Mouse (Mus musculus) layer of hippocampus, adult 9-11 months (tissue): ENCODE results near the gene Zc3hav1.
"Not testable (repeated sequence)": the region's sequence is repeated elsewhere in the genome, so short reads cannot be mapped to it uniquely, and the experiment has no call there.

Experiments
- DNase-seq: peaks from one replicate; pipeline ENCODE4 v3.0.0; 2022

The Zc3hav1 gene

DNA sequence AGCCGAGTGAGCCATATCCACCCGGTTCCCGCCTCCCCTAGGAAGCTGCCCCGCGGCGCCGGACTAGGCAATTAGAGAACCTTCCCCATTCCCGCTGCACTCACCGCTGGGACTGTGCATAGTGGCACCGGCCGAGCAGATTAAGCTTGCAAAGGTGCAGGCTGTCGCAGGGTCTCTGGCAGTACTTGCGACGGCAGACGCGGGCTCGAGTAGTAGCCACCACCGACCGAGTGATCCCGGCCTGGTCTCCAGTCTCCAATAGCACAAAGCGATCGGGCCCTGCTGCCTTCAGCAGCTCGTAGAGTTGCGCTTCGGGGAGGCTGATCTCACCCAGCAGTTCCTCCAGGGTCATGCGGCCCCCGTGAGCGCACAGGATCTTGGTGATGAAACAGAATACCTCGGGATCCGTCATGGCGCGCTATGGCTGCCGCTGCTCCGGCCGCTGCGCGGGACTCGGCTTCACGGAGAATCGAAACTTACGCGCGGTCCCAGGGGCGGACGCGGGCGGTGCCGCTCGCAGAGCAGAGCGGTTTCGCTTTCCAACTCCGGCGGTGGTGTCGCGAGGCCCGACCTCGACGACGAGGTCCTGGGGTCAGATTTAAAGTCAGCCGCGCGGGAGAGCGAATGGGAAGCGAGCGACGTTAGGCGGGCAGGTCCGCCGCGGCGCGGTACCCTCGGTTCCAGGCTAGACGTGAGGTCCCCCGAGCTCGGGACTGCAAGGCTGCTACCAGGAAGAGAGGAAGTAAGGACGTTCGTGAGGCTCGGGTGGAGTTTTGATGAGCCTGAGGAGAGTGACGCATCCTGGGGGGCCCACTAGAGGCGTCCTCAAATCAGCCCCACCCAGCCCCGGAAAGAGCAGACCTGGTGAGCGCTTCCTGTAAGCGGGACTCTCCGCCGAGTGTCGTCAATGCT, at the start of gene Zc3hav1:
Gene Zc3hav1, minus strand, starts transcription at position 793 of the 912 bp plus-strand sequence.
- peak; percentile 53 for DNase-seq

DNA sequence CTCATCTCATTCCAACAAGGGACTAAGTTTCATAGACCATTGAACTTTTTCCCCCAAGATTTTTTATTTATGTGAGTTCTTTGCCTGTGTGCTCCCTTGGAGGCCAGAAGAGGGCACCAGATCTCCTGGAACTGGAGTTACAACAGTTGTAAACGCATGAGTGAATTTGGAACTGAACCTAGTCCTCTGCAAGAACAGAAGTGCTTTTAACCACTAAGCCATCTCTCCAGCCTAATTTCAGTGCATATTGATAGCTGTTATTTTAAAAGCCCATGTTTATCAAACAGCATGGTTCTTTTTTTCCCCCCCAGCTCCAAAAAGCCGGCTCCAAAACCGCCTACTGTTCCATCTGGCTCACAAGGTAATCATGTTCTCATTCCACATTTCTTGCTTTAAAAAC, 35.3 kb upstream of the Zc3hav1 start:
- peak; percentile 72 for DNase-seq

DNA sequence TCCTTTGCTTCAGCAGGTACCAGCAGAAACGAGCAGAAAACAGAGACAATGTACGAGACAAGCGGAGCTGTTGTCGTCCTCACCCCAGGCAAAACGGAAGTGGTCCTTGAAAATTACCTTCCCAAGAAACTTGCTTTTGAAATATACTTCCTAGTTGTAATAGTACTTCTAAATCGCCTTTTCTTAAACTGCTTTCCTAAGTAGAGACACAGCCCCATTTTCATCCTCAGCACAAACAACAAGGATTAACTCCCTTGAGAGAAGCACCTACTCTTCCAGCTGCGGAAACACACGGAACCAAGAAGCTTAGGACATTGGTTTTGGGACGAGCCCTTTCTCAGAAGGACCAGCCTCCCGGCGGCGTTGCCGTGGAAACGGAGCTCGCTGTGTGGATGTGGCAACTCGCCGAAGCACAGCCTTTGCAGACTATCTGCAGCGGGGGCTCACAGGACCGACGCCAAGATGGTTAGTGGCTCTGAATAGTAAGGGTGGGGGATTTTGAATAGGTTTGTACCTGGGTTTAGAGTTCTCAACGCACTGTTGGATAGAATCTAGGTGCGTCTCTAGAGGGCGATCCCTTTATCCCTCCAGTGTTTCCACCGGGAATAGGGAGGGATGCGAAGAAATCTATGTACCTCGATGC, 26.8 kb upstream of the Zc3hav1 start, which contains the start of gene Ttc26:
Gene Ttc26, plus strand, starts transcription at position 341 of the 643 bp plus-strand sequence.
- DNase-seq = peak; percentile 86

DNA sequence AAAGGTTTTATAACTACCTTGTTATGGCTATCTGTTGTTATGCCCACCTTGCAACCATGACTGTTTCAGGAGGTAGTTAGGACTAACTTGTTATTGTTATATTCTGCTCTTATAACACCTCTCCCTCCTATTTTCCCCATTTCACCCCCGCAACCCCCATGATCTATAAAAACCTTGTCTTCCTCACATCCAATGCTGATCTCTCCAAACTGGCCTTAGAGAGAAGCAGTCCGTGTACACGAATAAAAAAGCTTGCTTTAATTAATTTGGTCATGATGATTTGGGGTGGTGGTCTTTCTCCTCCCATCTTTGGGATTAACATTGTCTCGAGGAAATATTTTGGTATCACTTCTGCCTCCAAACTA, 26.3 kb upstream of the Zc3hav1 start:
- DNase-seq = no peak

DNA sequence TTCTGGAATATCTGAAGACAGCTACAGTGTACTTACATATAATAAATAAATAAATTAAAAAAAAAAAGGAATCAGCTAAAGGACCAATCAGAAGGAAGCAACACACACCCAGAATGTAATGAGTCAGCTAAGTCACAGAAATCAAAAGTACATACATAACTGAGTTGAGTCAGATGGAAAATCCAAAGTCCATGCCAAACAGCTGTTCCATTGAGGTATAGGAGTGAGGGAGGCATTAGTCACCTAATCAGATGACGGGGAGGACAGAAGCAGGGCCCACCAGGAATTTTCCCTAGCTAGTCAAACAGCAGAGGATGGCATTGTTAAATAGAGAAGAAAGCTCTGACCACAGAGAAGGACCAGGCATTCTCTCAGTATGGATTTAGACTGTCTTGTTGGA, 19.9 kb upstream of the Zc3hav1 start:
- no peak for DNase-seq

DNA sequence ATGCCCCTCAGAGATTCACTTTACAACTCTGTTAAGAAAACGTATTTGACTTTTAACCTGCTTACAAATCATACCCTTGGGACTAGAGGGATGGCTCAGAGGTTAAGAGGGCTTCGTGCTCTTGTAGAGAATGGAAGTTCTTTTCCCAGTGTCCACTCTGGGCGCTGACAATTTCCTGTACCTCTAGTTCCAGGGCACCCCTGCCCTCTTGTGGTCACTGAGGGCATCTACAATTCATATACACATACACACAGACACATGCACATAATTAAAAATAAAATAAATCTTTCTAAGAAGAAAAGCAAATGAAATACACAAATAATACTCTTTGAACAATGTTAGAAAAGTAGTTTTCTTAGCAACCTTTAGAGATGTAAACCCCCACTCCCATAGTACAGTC, 15.5 kb upstream of the Zc3hav1 start:
- DNase-seq = no peak

DNA sequence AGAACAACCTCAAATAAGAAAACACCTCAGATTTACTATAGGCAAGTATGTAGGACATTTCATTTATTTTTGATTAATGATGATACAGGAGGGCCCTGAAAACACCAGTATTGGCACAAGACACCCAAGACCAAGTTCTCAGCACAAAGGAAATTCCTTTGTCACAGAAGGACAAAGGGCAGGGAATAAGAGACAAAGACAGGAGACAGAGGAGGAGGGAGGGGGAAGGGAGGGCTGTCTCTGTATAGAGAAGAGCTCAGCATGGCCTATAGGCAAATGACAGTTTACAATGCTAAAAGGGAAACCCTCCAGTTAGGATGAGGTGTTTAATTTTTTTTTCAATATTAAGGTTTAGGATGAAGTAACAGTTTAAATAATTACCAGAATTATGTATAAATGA, 9.7 kb upstream of the Zc3hav1 start:
- no peak for DNase-seq

DNA sequence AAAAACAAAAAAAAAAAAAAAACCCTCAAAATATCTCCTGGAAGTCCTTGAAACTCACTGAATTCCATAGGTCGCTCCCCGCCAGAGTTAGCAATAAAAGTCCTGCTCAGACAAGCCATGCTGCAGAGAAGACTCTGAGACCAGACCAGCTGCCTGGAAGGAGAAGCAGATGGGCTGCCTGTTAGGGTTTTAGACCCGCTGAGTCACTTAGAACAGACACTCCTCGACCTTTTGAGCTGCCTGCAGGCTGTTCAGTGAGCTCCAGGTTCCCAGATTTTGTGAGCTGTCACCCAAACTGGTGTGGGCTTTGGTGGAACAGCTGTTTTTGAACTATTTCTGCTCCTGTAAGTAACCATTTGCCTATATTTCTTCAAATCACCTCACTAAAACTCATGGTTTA, 9.0 kb upstream of the Zc3hav1 start:
- DNase-seq = no peak

DNA sequence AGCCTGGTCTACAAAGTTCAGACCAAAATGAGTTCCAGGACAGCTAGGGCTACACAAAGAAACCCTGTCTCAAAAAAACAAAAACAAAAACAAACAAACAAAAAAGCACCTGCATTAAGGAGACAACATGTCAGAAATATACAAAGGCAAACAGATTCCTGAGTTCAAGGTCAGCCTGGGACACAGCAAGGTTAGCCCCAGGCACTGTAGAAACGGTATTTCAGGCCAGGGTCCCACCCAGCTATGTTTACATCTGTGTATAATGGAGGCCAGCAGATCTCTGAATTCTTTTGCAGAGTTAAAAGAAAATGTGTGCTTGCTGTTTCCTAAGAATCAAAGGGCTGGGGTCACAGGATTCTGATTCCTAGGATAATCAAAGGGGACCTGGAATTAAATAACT, 7.5 kb upstream of the Zc3hav1 start:
- no peak for DNase-seq

DNA sequence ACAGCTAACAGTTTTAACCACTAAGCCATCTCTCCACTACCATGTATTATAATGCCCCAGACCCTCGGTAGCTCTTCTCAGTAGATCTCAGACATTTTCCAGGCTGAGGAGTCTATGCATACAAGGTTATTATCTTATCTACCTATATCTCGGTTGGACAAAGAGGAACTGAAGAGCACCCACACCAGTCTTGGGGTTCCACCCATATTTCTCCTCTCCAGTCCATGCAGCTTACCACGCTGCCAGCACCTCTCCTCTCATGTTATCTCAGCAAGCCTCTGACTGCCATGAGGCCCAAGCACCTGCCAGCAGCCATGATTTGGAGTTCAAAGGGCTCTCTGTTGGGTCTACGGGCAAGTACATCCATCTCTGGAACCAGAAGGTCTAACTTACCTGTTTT, 6.7 kb upstream of the Zc3hav1 start:
- no peak for DNase-seq

DNA sequence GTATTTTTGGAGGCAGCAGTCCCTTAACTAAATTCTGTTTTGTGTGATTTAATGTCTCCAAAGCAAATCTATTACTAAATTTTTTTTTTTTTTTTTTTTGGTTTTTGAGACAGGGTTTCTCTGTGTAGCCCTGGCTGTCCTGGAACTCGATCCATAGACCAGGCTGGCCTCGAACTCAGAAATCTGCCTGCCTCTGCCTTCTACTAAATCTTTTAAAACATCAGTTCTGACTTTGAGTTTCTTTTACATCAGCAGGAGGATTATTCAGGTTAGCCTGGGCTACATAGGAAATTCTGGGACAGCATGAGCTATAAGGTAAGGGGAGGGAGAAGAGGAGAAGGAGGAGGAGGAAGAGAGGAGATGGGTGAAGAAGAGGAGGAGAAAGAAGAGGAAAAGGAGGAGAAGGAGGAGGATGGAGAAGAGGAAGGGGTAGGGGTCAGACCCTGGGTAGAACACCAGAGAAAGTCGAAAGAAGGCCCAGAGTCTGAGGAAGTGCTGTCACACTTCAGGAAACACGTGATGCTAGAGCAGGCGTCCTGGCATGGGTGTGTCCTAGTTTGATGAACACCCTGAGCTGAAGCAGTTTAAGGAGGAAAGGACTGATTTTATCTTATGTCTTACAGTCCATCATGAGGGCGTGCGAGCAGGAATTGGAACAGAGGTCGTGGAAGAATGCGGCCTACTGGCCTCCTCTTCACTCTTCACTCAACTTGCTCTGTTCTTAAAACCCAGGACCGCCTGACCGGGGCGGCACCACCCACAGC, 5.5 kb upstream of the Zc3hav1 start:
- DNase-seq = no peak

DNA sequence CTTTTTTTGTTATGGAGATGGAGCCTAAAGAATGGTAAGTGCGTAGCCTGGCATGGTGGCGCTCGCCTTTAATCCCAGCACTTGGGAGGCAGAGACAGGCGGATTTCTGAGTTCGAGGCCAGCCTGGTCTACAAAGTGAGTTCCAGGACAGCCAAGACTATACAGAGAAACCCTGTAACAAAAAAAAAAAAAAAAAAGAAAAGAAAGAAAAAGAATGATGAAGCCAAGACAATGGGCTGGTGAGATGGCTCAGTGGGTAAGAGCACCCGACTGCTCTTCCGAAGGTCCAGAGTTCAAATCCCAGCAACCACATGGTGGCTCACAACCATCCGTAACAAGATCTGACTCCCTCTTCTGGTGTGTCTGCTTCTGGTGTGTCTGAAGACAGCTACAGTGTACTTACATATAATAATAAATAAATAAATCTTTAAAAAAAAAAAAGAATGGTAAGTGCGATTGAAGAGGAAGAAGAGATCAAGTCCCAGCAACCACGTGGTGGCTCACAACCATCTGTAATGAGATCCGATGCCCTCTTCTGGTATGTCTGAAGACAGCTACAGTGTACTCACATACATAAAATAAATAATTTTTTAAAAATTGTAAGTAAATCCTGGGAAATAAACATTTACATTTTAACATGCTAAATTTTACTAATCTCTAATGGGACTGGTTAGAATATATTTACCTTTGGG, 4.8 kb upstream of the Zc3hav1 start:
- not testable (repeated sequence) for DNase-seq

DNA sequence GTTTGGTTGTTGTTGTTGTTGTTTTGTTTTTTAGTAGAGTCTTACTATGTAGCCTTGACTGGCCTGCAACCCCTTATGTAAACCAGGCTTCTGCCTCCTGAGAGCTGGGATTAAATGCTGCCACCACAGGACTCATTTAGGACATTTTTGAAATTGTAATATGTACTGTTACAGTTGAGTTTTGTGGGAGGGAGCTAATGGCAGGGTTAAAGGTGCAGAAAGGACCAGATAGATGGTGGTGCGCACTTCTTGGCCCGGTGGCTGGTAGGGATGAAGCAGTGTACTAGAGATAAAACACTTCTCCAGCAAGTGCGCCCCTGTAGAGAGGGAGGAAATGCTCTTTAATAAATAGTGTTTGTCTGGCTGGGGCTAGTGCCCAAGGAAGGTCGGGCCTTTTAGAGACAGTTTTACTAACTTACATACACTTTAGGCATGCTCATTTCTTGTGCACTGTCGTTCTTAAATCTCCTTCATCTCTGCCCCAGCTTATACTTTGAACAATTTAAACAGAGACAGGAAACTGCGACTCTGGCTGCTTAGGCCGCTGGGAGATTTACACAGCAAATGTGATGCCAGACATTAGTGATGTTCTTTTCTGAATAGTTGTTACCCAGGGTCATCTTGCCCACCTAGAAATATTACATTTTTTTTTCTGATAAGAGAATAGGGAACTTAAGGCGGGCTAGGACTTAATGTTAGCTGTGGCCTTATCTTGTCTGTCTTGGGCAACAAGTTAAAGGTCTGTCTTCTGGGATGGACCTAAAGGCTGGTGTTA, 4.0 kb upstream of the Zc3hav1 start:
- no peak for DNase-seq

DNA sequence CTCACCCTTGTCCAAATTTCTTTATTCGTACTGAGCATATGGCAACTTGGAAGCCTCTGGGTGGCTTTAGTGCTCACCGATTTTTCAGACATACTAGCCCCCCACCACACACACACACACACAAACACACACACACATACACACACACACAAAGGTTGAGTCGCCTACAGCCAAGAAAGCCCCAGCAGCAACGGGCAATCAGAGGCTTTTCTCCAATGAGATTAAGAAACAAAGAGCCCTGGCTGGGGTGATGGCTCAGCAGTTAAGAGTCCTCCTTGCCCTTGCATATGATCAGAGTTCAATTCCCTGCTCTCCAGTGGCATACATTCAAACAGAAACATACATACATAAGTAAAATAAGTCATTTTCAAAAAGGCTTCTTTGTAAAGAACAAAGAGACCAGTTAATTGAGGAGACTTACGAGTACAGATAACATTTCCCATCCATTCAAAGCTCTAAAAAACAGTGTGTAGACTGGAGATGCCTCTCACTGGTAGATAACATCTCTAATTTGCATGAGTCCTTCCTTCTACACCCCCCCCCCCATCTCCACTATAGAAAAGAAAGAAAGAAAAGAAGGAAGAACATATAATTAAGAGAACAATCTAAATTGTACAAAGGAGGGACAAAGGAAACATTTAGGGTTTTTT, 3.3 kb upstream of the Zc3hav1 start:
- DNase-seq = no peak

DNA sequence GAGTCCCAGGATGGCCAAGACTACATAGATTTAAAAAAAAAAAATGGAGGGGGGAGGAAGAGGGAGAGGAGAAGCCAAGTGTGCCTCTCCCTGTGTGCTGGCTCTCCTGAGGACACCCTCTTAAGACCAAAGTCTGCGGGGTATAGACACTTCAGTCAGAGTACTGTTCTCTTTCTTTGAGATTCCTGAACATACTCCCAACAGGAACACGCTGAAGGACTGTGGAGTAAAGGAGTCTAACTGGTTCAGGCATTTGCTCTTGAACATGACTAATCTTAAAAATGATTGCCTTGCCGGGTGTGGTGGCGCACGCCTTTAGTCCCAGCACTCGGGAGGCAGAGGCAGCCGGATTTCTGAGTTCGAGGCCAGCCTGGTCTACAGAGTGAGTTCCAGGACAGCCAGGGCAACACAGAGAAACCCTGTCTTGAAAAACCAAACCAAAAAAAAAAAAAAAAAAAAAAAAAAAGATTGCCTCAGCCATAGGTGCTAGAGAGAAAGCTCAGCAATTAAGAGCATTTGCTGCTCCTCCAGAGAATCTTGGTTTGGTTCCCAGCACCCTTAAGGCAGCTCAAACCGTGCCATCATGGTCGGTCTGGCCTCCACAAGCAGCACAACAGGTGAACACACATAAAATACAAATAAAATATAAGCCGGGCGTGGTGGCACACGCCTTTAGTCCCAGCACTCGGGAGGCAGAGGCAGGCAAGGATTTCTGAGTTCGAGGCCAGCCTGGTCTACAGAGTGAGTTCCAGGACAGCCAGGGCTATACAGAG, 2.4 kb upstream of the Zc3hav1 start:
- DNase-seq = not testable (repeated sequence)

DNA sequence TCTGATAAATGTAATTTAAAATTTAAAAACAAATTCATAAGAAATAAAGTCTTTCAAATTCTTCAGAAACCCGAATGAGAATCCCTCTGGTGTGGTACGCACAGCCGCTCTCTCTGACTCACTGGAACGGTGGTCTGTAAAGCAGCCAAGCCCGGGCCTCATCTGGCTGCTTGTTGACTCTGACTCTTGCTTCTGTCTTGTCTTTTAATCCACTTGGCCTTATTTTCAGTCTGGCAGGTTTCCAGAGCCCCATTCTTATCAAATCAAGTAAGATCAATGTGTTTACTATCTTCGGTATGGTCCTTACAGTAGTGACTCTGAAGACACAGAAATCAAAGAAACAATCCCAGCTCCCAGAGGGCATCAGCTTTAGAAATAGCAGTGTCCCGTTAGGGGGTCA, 1.5 kb upstream of the Zc3hav1 start:
- DNase-seq = no peak

DNA sequence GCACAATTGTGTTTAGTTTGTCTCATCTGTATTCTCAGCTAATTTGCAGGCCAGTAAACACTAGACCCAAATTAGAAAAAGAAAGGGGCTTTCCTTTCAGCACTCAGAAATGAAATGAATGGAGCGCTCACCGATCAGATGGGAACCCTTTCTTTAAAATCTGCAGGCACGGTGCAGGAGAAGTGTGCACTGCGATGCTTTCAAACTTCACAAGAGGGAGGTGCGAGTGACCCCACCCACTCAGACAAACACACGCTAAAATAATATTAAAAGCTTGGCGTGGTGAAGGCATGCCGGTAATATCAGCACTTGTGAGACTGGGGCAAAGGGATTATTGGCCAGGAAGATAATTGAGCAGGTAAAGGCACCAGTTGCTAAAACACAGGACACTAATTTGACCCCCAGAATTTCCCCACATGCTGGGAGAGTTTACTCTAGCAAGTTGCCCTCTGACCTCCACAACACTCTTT, 986 bp upstream of the Zc3hav1 start:
- DNase-seq = no peak

DNA sequence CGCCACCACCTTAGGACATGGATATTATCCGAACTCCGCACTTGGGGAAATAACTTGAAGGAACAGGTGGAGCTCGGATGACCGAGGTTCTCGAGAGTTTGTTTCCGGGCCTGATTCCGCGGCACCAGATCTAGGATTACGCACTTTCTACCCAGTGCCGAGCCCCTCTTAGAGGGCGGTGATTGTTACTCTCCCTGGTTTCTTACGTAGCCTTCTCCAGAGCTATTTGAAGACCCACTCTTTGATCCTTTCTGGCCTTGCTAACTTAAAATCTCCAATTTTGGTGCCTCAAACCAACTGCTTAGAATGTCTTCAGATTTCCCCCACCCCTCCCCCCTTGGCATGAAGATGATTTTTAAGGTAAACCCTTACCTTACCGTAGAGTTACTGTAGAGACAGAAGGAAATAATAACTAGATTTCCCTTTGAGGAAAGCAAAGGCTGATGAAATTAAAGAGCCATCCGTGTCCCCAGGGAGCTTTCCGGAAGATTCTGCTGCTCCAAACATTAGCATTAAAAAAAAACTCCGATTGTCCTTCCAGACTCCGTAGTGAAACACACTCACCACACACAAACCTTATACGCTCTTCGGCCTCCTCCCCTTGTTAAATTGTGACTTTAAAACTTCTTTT, 435 bp upstream of the Zc3hav1 start:
- no peak for DNase-seq

DNA sequence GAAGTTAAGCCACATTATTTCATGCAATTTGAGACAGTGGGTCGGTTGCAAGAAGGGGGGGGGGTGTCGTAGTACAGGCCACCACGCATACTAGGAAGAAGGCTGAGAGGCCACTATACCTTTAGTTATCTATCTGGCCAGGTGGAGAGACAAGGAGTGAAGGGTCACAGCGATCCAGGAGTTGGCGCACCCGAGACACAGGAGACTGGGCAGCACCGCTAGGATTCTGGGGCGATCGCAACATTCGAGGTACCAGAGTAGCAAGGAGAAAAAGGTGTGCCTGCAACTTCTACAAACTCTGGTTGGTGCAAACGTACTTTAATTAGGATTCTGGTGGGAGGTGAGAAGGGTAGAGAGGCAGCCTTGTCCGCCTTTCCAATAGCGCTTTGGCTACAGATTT, 1.2 kb downstream of the Zc3hav1 start:
- DNase-seq = no peak

DNA sequence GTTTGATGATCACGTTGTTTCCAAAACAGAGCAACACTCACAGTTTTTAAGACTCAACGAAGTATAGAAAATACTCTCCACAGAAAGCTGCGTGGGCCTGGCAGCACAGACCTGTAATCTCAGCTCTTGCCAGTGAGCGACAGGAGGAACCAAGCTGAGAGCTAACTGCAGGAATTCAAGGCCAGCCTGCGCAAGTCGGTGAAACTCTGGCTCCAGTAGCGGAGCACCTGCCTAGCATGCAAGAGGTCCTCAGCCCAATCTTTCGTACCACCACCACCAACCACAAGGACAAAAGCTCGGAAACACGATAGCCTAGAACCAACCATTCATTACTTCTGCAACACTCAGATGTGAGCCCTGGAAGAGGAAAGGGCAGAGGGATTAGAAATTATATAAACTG, 2.0 kb downstream of the Zc3hav1 start:
- no peak for DNase-seq
